ENCODE assay signal across 1 mouse cellular context in the genomic region with DNA sequence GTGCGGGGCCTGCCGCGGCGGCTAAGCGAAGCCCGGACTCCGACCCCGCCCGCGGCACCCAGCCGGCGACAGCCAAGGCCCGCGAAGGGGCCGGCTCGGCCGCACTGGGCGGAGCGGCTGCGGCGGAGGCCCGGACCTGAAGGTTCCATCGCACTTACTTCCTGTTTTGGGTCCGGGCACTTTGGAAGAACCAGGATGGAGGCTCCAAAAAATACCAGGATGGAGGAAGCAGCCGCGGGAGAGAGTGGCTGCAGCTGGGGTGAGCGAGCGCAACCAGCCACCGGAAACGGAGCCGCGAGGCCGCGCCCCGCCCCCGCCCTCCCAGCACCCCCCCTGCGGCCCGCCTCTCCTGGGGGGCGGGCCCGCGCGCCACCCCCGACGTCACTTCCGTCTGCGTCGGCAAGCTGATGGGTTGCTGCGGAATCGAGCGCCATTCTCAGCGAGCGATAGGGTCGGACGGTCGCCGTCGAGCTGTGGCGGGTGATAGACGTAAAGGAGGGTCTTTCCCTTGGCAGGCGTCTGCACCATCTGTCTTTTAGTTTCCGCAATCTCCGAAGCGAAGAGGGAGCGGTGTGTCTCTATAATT.
TF ChIP-seq lines count a peak whose summit lies in the region.

A gene (minus strand): TSS at position 321 of the 586 bp plus-strand sequence.

TF ChIP-seq in CH12.LX, 34 proteins besides CTCF, POLR2A, EP300 and RAD21 (continued from another document):
- TF ChIP-seq ELF1 (IDR thresholded peaks at IDR 0.05; ENCODE audit: low read depth, low read length): peak; percentile 44; the same call in 1 of the 2 replicates
- peak; percentile 37; the same call in 1 of the 2 replicates for TF ChIP-seq IRF4 (IDR thresholded peaks at IDR 0.05; ENCODE audit: low read depth, low read length)
- no peak for TF ChIP-seq GABPA (IDR thresholded peaks at IDR 0.05; ENCODE audit: insufficient replicate concordance, low read depth, low read length)
- no peak for TF ChIP-seq NRF1 (IDR thresholded peaks at IDR 0.05; ENCODE audit: low read depth, low read length)
- no peak for TF ChIP-seq MEF2A (IDR thresholded peaks at IDR 0.05; ENCODE audit: borderline replicate concordance, low read depth, low read length)
- peak; percentile 94 for TF ChIP-seq TCF12 (IDR thresholded peaks at IDR 0.05; ENCODE audit: low read depth, low read length)
- no peak for TF ChIP-seq SMC3 (IDR thresholded peaks at IDR 0.05; ENCODE audit: low read depth, low read length)
- TF ChIP-seq POLR2AphosphoS2 (IDR thresholded peaks at IDR 0.05; ENCODE audit: low read depth, low read length): peak; percentile 95
- TF ChIP-seq HCFC1 (IDR thresholded peaks at IDR 0.05; ENCODE audit: low read depth, low read length): peak; percentile 78
- 0 out of 2 replicates have a peak, but pooled peaks have one; percentile 24 for TF ChIP-seq UBTF (IDR thresholded peaks at IDR 0.05; ENCODE audit: low read depth, low read length)
- TF ChIP-seq MYC (IDR thresholded peaks at IDR 0.05; ENCODE audit: low read depth, low read length): no peak
- TF ChIP-seq ETS1 (conservative IDR thresholded peaks at IDR 0.05; ENCODE audit: low read depth, low read length): no peak
